Mouse (Mus musculus): ENCODE results near the gene Tpgs1.

Tpgs1 gene

GRCm38 (mm10) chr10:79668076-79668475, 1.1 kb upstream of the Tpgs1 start:
- DNase-seq (ENCODE audit: low read depth, low spot score) = no peak

- peak; percentile 91 for DNase-seq (ENCODE audit: low read depth, low spot score)
Measured at GRCm38 (mm10) chr10:79669576-79670057, 448 bp downstream of the Tpgs1 start.

- DNase-seq (ENCODE audit: low read depth, low spot score) = peak; percentile 62
Measured at GRCm38 (mm10) chr10:79670071-79670888, 1.1 kb downstream of the Tpgs1 start.

- peak; percentile 69 for DNase-seq (ENCODE audit: low read depth, low spot score)
Measured at GRCm38 (mm10) chr10:79671396-79672087, 2.4 kb downstream of the Tpgs1 start.

GRCm38 (mm10) chr10:79672088-79672455, 2.9 kb downstream of the Tpgs1 start:
- DNase-seq (ENCODE audit: low read depth, low spot score) = peak; percentile 63

- peak; percentile 73 for DNase-seq (ENCODE audit: low read depth, low spot score)
Measured at GRCm38 (mm10) chr10:79673054-79673453, 3.9 kb downstream of the Tpgs1 start.

- peak; percentile 70 for DNase-seq (ENCODE audit: low read depth, low spot score)
Measured at GRCm38 (mm10) chr10:79675346-79676035, 6.3 kb downstream of the Tpgs1 start.

GRCm38 (mm10) chr10:79680606-79681495, 11.7 kb downstream of the Tpgs1 start:
- no peak for DNase-seq (ENCODE audit: low read depth, low spot score)

GRCm38 (mm10) chr10:79681591-79682245, 12.5 kb downstream of the Tpgs1 start, which contains the start of gene Cdc34:
Gene Cdc34 (plus strand): TSS chr10:79682195.
- peak; percentile 98 for DNase-seq (ENCODE audit: low read depth, low spot score)

- peak; percentile 51 for DNase-seq (ENCODE audit: low read depth, low spot score)
Measured at GRCm38 (mm10) chr10:79682551-79682915, 13.4 kb downstream of the Tpgs1 start.

- peak; percentile 89 for DNase-seq (ENCODE audit: low read depth, low spot score)
Measured at GRCm38 (mm10) chr10:79682916-79683582, 13.9 kb downstream of the Tpgs1 start.

- DNase-seq (ENCODE audit: low read depth, low spot score) = no peak
Measured at GRCm38 (mm10) chr10:79683726-79684640, 14.8 kb downstream of the Tpgs1 start.

- no peak for DNase-seq (ENCODE audit: low read depth, low spot score)
Measured at GRCm38 (mm10) chr10:79684770-79685600, 15.8 kb downstream of the Tpgs1 start.

GRCm38 (mm10) chr10:79686219-79686618, 17.1 kb downstream of the Tpgs1 start:
- DNase-seq (ENCODE audit: low read depth, low spot score) = no peak

GRCm38 (mm10) chr10:79686691-79687090, 17.5 kb downstream of the Tpgs1 start:
- no peak for DNase-seq (ENCODE audit: low read depth, low spot score)

GRCm38 (mm10) chr10:79687513-79687912, 18.3 kb downstream of the Tpgs1 start:
- peak; percentile 71 for DNase-seq (ENCODE audit: low read depth, low spot score)

- no peak for DNase-seq (ENCODE audit: low read depth, low spot score)
Measured at GRCm38 (mm10) chr10:79688720-79689119, 19.6 kb downstream of the Tpgs1 start, which contains the start of gene Gzmm. Gene Gzmm (plus strand): TSS chr10:79689020.

GRCm38 (mm10) chr10:79689178-79689577, 20.0 kb downstream of the Tpgs1 start:
- no peak for DNase-seq (ENCODE audit: low read depth, low spot score)

All from R1 (cell line).